Mouse (Mus musculus) kidney, embryonic 16.5 days (tissue): ENCODE measurements at regions not wholly inside any gene's neighbourhood (a gene's known extent, or its start where the extent isn't known, plus 50 kb on each side); places are given as distances from the start of the nearest gene placed in this dataset.

Experiments
- ATAC-seq: fragments of 200-750 bp; cut with Nextera tagmentation; 2 replicates; pipeline ENCODE4 v1.8.0; 2017; ENCODE audit warnings: moderate TSS enrichment; ENCODE audit not compliant: low FRiP score, low TSS enrichment
- H3K27ac ChIP-seq: fragments of 300-500 bp; sonication (generic); 2 replicates; pipeline ENCODE4 v1.5.1; 2014; ENCODE audit warnings: low read length
- H3K27me3 ChIP-seq: fragments of 300-500 bp; sonication (generic); 2 replicates; pipeline ENCODE4 v1.6.1; 2014; ENCODE audit warnings: low read length, control low read depth, mixed read lengths; ENCODE audit not compliant: insufficient read depth
- H3K36me3 ChIP-seq: fragments of 300-500 bp; sonication (generic); 2 replicates; pipeline ENCODE4 v1.6.1; 2014; ENCODE audit warnings: low read length, control low read depth, mixed read lengths; ENCODE audit not compliant: insufficient read depth
- H3K4me1 ChIP-seq: fragments of 300-500 bp; sonication (generic); 2 replicates; pipeline ENCODE4 v1.6.1; 2014; ENCODE audit warnings: low read length, control low read depth, mixed read lengths; ENCODE audit not compliant: insufficient read depth
- H3K4me2 ChIP-seq: fragments of 300-500 bp; sonication (generic); replicated peaks from 2 replicates; pipeline ENCODE4 v1.6.1; 2014; ENCODE audit warnings: low read depth, low read length
- H3K4me3 ChIP-seq: fragments of 300-500 bp; sonication (generic); 2 replicates; pipeline ENCODE4 v1.5.1; 2014; ENCODE audit warnings: mild to moderate bottlenecking, low read length
- H3K9ac ChIP-seq: fragments of 300-500 bp; sonication (generic); replicated peaks from 2 replicates; pipeline ENCODE4 v1.6.1; 2014; ENCODE audit warnings: low read length
- H3K9me3 ChIP-seq: fragments of 300-500 bp; sonication (generic); 2 replicates; pipeline ENCODE4 v1.6.1; 2016; ENCODE audit warnings: low read length, control low read depth
- WGBS: fragments of 180-500 bp; shearing (Covaris S2); extraction: QIAGEN DNeasy Blood & Tissue Kit; methylation state at CpG from one replicate; pipeline ENCODE4 v1.1.7; 2014; 5-methylcytosine and 5-hydroxymethylcytosine counted together

DNA sequence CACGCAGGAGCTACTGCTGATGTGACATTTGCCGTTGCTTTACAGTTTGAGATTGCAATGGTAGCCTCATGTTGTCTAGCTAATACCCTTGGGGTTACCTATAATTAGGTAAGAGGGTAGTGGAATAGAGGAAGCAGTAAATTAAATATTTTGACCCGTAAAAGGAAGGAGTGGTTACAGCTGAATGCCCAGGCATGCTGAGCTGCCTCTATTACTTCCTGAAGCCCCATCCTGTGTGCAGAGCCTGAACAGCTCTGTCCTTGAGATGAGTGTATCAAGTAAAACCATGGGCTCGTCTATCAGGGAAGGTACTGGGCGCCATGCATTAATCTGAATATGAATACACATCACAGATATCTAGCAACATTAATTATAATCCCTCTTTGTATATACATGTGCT is 179.1 kb upstream of the Spats2l start:
- peak; percentile 57; the same call in 1 of the 2 replicates for ATAC-seq
- no peak overlapping the region for H3K4me2 ChIP-seq
- WGBS, result 34% methylated on average over 5 of the region's 5 CpGs

DNA sequence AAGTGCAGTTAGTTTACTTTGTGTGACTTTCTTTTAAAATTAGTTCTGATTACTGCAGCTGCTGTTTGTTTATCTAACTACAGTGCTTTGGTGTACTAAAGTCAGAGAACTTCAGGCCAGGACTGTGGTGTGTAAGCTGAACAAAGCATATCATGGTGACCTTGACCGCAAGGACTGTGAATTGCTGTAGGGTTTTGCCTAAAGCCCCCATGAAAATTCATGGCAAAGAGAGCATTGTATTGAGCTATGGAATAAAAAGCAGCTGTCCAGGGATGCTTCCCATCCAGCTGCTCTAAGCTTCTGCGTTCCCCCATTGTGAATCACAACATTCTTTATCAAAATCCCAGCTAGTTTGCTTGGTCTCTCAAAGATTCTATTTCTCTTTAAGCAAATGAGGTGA is 173.0 kb upstream of the Spats2l start:
- ATAC-seq, result no peak
- Histone ChIP-seq H3K4me3 (no peak overlapping the region), H3K4me2 (no peak overlapping the region), H3K4me1 (0 out of 2 replicates have a peak, but pooled peaks cover under 1% of the 10 kb centered on the region), H3K27ac (no peak overlapping the region), H3K9me3 (no peaks in the 10 kb centered on the region), H3K36me3 (no peaks in the 10 kb centered on the region), H3K9ac (no peak overlapping the region), H3K27me3 (no peaks in the 10 kb centered on the region)
- WGBS, result 87% methylated on average over 2 of the region's 2 CpGs

More for the DNA sequence above, 179.1 kb upstream of the Spats2l start:
- Histone ChIP-seq H3K4me1 (0 out of 2 replicates have a peak, but pooled peaks cover 7% of the 10 kb centered on the region), H3K9me3 (no peaks in the 10 kb centered on the region), H3K27ac (no peak overlapping the region), H3K4me3 (no peak overlapping the region), H3K36me3 (no peaks in the 10 kb centered on the region), H3K9ac (no peak overlapping the region), H3K27me3 (no peaks in the 10 kb centered on the region)

DNA sequence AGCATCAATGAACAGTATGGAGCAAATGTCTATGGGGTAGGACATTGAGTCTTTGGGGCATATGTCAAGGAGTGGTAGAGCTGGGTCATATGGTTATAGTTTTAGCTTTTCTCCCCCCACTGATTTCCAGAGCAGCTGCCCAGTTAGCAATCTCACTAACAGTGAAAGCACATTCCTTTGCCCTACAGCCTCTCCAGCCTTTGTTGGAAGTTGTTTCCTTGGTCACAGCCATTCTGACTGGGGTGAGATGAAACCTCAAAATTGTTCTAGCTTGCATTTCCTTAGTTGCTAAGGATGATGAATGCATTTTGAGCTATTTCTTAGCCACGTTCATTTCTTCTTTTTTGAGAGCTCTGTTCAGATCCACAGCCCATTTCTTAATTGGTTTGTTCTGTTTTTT is 168.4 kb upstream of the Spats2l start:
- H3K4me2 ChIP-seq, result no peak overlapping the region
- H3K27ac ChIP-seq, result peak overlapping the region; percentile 45; the same call in 1 of the 2 replicates
- H3K4me3 ChIP-seq, result no peak overlapping the region
- H3K9ac ChIP-seq, result no peak overlapping the region
- no peaks in the 10 kb centered on the region for H3K9me3 ChIP-seq
- H3K36me3 ChIP-seq, result no peaks in the 10 kb centered on the region
- 0 out of 2 replicates have a peak, but pooled peaks cover 6% of the 10 kb centered on the region for H3K4me1 ChIP-seq
- no peak for ATAC-seq
- H3K27me3 ChIP-seq, result no peaks in the 10 kb centered on the region
- WGBS, result 65% methylated on average over 1 of the region's 1 CpGs

DNA sequence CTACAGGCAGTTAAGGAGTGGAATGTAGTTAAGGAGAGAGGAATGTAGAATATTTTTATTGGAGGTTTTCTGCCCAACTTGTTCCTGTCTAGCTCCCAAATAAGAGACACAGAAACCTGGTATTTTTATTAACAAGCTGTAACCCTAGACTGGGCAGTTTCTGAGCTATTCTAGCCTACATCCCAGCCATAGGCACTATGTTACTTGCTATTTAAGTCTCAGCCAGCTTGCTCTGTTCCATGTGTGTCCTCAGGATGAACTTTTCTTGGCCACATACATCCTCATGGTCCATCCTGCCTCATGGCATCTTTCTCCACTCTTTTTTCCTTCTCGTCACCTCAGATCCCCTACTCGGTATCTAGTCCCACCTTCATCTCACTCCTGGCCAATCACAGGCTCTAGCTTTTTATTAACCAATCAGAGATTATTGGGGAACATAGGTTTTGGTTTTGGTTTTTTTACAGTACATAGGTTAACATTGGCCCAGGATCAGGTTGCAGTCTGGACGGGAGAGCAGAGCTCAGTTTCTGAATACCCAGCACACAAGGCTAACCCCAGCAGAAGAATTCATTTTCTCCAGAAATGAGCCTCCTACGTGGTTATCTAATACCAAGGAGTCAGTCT is 167.8 kb upstream of the Spats2l start:
- Histone ChIP-seq H3K4me1 (0 out of 2 replicates have a peak, but pooled peaks cover 6% of the 10 kb centered on the region), H3K27me3 (no peaks in the 10 kb centered on the region), H3K9me3 (no peaks in the 10 kb centered on the region), H3K9ac (no peak overlapping the region), H3K4me2 (no peak overlapping the region), H3K36me3 (no peaks in the 10 kb centered on the region), H3K27ac (peak overlapping the region; percentile 43; the same call in 1 of the 2 replicates), H3K4me3 (no peak overlapping the region)
- peak; percentile 49; the same call in 1 of the 2 replicates for ATAC-seq
- 47% methylated on average over 4 of the region's 4 CpGs for WGBS

DNA sequence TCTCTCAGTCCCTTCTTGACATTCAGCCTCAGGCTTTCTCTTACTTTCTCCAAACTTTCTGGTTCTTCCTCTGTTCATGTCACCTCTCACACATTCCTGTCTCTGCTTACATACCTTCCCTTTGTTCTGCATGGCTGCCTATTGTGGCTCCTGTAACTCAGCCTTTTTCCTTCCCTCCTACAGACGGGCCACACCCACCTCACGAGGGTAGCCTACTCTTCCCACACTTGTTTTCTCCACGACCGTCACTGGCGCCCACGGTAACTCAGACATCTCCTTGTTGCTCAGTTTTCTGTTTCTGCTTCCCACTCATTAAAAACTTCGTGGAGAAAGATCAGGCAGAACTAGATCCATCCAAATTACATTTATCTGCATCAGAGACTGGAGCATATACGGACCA is 166.9 kb upstream of the Spats2l start:
- no peaks in the 10 kb centered on the region for H3K27me3 ChIP-seq
- 59% methylated on average over 8 of the region's 8 CpGs for WGBS
- no peak for ATAC-seq
- H3K9me3 ChIP-seq, result no peaks in the 10 kb centered on the region
- no peaks in the 10 kb centered on the region for H3K36me3 ChIP-seq
- no peak overlapping the region for H3K27ac ChIP-seq
- 0 out of 2 replicates have a peak, but pooled peaks cover 6% of the 10 kb centered on the region for H3K4me1 ChIP-seq
- H3K9ac ChIP-seq, result no peak overlapping the region
- H3K4me3 ChIP-seq, result no peak overlapping the region
- no peak overlapping the region for H3K4me2 ChIP-seq

DNA sequence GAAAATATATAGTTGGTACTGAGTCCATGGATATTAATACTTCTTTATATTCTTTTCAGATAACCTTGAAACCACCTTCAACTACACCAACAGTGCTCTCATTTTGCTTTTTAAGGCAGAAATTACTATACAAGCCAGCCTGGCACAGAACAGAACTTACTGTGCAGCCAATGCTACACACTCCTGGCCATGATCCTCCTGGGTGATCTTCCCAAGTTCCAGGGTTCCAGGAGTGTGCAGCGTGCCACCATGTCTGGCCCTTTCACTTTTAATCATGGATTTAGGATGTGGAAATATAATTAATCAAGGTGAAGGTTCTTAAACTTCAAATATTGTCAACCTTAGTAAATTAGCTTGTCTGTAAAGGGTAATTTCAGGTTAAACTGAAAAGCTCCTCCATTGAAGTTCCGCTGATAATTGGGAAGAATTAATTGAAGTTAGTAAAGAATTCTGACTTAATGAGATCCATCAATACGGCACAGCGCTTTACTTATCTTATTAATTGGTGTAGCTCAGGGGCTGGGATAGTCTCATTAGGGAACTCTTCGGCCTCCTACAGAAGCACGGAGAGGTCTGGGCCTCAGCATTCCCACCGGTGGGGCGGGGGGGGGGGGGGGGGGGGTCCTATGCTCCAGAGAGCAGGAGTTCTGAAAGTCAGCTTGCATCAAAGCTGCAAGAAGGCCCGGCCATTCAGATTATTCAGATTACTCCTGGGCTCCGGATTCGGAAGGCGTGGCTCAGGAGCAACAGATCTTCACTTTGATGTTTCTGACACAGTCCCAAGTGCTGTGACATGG is 166.1 kb upstream of the Spats2l start:
- no peak overlapping the region for H3K4me3 ChIP-seq
- H3K36me3 ChIP-seq, result no peaks in the 10 kb centered on the region
- 47% methylated on average over 11 of the region's 12 CpGs for WGBS
- H3K4me1 ChIP-seq, result peaks cover 11% of the 10 kb centered on the region; the same call in 1 of the 2 replicates
- H3K9me3 ChIP-seq, result no peaks in the 10 kb centered on the region
- no peak for ATAC-seq
- H3K27me3 ChIP-seq, result no peaks in the 10 kb centered on the region
- no peak overlapping the region for H3K27ac ChIP-seq
- H3K9ac ChIP-seq, result no peak overlapping the region
- H3K4me2 ChIP-seq, result no peak overlapping the region

DNA sequence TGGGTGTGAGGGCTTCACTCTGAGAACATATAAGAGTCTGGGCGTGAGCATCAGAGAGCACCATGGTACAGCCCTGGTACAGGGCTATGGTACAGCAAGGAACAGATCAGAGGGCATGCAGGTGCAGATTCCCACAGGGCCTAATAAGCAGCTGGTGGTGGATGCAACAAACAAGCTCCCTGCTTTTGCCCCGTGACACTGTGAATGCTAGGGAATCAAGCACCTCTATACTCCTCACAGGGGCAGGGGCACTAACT is 165.6 kb upstream of the Spats2l start:
- 36% methylated on average over 2 of the region's 2 CpGs for WGBS
- ATAC-seq, result no peak
- no peak overlapping the region for H3K9ac ChIP-seq

DNA sequence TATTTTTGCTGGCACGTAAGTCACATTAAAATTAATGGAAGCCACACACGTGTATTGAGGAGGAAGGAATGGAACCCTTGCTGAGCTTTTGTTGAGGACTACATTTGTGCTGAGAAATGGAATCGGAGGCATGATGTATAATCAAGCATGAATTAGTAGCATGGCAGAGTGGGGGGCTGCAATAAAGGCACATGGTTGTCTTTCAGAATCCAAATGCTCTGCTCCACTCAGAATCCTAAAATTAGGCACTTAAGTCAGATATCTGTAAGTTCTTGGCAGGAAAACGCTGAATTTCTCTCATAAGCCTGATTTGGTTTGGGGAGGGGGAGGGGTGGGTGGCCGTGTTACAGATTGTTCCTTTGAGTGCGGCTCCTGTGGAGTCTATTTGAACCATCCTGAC is 164.7 kb upstream of the Spats2l start:
- Histone ChIP-seq H3K4me2 (no peak overlapping the region), H3K27me3 (no peaks in the 10 kb centered on the region), H3K36me3 (no peaks in the 10 kb centered on the region), H3K9ac (no peak overlapping the region), H3K27ac (no peak overlapping the region), H3K4me3 (no peak overlapping the region), H3K4me1 (peaks cover 23% of the 10 kb centered on the region; the same call in 1 of the 2 replicates), H3K9me3 (no peaks in the 10 kb centered on the region)
- 59% methylated on average over 6 of the region's 6 CpGs for WGBS
- ATAC-seq, result no peak

More for the DNA sequence above, 165.6 kb upstream of the Spats2l start:
- peaks cover 15% of the 10 kb centered on the region; the same call in 1 of the 2 replicates for H3K4me1 ChIP-seq
- H3K9me3 ChIP-seq, result no peaks in the 10 kb centered on the region
- H3K4me3 ChIP-seq, result no peak overlapping the region
- no peak overlapping the region for H3K4me2 ChIP-seq
- H3K27ac ChIP-seq, result no peak overlapping the region
- H3K36me3 ChIP-seq, result no peaks in the 10 kb centered on the region
- no peaks in the 10 kb centered on the region for H3K27me3 ChIP-seq

DNA sequence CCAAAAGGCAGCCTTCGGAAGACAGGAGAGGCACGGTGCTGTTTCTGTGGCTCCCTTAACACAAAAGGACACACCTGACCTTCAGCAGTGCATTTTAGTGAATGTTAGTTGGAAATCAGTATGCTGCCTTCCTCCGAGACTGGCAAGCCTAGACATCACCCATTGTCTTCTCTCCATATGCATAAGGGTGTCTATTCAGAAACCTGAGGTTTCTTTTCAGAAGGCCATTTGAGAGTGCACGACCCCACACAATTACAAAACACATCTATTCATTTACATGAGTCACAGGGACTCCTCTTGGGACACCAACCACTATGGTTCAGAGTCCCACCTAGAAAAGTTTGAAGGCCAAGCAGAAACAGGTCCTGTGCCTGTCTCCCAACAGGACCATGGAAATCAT is 161.8 kb upstream of the Spats2l start:
- no peaks in the 10 kb centered on the region for H3K36me3 ChIP-seq
- ATAC-seq, result no peak
- no peaks in the 10 kb centered on the region for H3K9me3 ChIP-seq
- H3K9ac ChIP-seq, result no peak overlapping the region
- 81% methylated on average over 4 of the region's 4 CpGs for WGBS
- no peaks in the 10 kb centered on the region for H3K27me3 ChIP-seq
- H3K27ac ChIP-seq, result no peak overlapping the region
- H3K4me3 ChIP-seq, result no peak overlapping the region
- peaks cover 17% of the 10 kb centered on the region; the same call in 1 of the 2 replicates for H3K4me1 ChIP-seq
- H3K4me2 ChIP-seq, result no peak overlapping the region
